Mouse (Mus musculus) common myeloid progenitor, adult 5-6 weeks (primary cell): ENCODE results near the gene Nav1. TPM values are rescaled to one million over a fixed set of nuclear protein-coding genes. Genes with fewer than 3 reads are reported as not detected.

ENCODE experiments used
- ATAC-seq: replicated peaks from 2 replicates; pipeline ENCODE4 v1.8.0; 2016; ENCODE audit warnings: low read depth, mild to moderate bottlenecking, moderate TSS enrichment, inconsistent platforms; ENCODE audit not compliant: poor library complexity, severe bottlenecking
- total RNA-seq: library from RNA; stranded (forward); fragments of 200-1000, 187-1606 nt; gene quantifications from 2 replicates; pipeline ENCODE4 v1.2.3, GENCODE M21; 2017

Nav1 gene
- total RNA-seq, 1 experiment from 2014 or later: 7.7 TPM

GRCm38 (mm10) chr1:135584587-135585541, 22.2 kb downstream of the Nav1 start:
- ATAC-seq: peak; percentile 44

GRCm38 (mm10) chr1:135583678-135584515, 23.2 kb downstream of the Nav1 start:
- no peak for ATAC-seq

- no peak for ATAC-seq
Measured at GRCm38 (mm10) chr1:135583081-135583677, 23.9 kb downstream of the Nav1 start.

- no peak for ATAC-seq
Measured at GRCm38 (mm10) chr1:135581001-135581400, 26.1 kb downstream of the Nav1 start.

DNA sequence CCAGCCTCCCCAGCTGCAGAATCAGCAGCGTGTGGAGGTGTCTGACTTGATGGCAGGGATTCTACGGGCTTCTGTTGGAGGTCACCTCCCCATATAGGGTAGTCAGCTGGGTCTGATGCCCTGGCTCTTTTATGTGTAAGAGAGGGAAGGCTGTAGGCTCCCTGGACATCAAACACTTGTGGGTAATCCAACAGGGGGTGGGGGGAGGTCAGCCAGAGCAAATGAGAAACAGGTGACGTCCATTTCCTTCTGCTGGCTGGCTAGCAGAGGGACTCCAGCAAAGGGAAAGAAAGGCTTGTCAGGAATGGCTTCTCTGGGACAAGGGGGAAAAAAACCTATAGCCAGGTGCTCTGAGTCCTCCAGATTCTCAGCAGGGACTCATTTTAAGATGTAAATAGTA, 28.0 kb downstream of the Nav1 start:
- ATAC-seq: no peak

DNA sequence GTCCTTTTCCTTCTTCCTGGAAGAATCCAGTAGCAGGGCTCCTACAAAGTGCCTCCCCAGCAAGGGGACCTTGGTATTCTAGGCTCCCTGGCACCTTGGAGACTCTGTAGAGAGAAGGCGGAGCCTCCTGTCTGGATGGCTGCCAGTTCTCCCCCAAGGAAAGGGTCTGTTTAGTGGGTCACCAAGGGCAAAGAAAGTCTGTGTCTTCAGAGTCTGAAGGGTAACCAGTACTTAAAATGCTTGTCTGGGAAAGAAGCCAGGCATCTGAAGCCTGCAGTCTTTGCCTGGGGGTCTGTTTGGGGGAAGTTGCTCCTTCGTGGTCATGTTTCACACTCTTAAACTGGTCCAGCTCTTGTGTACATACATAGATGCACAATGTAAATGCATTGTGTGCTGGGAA, 29.3 kb downstream of the Nav1 start:
- ATAC-seq: no peak

DNA sequence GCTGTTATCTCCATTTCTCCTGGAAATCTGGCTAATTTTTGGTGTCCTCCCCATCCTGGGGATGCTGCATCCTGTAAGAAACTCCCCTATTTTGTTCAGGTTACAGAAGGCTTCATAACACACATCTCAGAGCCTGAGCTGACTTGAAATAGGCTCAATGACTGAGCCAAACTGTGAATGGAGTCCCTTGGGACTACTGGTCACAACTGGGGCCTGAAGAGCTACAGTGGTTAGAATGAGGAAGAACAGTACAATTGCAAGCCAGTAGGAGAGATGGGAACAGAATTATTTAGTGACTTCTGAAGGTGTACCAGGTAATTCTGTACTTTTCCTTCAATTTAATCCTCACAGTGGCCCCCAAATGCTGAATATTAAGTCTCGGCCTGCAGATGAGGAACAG, 31.7 kb downstream of the Nav1 start:
- ATAC-seq: no peak

- no peak for ATAC-seq
Measured at GRCm38 (mm10) chr1:135574451-135575208, 32.5 kb downstream of the Nav1 start.

- ATAC-seq: no peak
Measured at GRCm38 (mm10) chr1:135572139-135572892, 34.8 kb downstream of the Nav1 start.

DNA sequence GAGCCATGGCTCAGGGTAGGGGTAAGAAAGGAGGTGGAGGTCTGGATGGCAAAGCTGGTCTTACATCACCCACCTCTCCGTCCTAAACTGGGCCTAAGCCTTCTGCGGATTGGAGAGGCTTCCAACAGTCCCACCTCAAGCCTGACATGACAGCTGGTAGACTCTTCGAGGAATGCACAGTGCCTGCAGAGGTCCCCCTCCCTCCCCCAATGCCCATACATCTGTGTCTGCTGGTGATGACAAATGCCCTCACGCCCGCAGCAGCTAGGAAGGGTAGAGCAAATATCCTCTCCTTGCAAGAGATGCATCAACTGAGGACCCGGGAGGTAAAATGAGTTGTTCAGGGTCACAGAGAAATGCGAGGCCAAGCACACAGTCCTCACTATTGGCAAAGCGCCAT, 39.0 kb downstream of the Nav1 start:
- no peak for ATAC-seq

DNA sequence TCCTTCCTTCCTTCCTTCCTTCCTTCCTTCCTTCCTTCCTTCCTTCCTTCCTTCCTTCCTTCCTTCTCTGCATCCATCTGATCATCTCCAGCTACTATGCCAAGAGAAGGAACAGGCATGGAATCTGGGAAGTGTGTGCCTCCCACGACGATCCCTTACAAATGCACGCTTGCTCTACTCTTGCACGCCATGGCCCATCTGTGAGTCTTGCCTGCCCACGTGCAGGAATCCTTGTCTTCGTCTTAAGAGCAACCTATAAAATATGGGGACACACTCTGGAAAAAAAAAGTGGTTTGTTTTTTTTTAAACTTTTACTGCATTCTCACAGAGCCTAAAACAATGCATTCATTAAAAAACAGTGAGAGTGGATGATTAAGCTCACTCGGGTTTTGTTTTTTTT, 40.5 kb downstream of the Nav1 start:
- no peak for ATAC-seq

- no peak for ATAC-seq
Measured at GRCm38 (mm10) chr1:135565775-135566174, 41.3 kb downstream of the Nav1 start.

- no peak for ATAC-seq
Measured at GRCm38 (mm10) chr1:135564660-135565519, 42.2 kb downstream of the Nav1 start.

DNA sequence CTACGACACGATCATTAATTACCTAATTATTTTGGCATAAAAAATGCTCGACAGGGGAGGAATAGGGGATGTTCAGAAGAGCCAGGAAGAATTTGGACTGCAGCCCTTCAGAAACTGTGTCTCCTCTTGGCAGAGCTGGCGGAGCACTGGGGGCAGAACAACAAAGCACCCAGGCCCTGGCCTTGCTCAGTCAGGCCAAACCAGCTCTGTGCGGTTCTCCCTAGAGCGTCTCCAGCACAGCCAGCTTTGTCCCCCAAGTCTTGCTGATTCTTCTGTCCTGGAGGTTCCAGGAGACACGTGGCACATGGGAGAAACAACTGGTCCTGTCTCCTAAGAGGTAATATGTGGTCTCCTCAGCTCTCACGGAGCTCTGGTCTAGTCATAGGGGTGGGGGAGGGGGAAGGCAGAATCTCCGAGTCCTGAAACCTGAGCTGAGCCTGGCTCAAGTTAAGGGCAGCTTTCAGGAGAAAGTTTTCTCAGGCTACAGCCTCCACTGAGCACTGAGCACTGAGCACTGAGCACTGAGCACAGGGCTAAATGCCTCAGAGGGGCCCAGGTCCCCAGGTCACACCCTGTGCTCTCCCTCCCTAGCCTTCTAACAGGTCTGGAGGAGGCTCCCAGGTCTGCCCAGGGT, 43.2 kb downstream of the Nav1 start:
- ATAC-seq: no peak

- no peak for ATAC-seq
Measured at GRCm38 (mm10) chr1:135562982-135563650, 44.0 kb downstream of the Nav1 start.

DNA sequence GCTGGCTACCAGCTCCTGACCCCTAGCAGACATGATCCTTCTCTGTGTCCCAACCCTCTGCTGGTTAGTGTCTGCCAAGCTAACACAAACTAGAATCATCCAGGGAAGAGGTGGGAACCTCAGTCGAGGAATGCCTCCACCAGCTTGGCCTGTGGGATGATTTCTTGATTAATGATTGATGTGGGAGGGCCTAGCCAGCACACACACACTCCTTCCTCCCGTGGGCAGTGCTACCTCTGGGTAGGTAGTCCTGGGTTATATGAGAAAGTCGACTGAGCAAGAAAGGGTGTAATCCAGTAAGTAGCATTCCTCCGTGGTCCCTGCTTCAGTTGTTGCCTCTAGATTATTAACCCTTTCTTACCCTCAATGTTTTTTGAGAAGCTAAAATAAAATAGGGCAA, 45.0 kb downstream of the Nav1 start:
- no peak for ATAC-seq

- no peak for ATAC-seq
Measured at GRCm38 (mm10) chr1:135561282-135561681, 45.8 kb downstream of the Nav1 start.
